23 mouse cellular contexts compared by ENCODE assay signal in genomic region chr12:24517118-24517517, GRCm38 (mm10).
"Had no signal": no experiment of that assay in that cellular context is flagged by ENCODE, and none has a peak within 500 bp of the region (broad histone marks: within the 10 kb centered on the region; RNA-seq: fewer than 3 reads in every experiment).

No protein-coding gene starts in this region.

- ATAC-seq: liver, embryonic 12.5 days; midbrain, embryonic 13.5 days; midbrain, embryonic 16.5 days had no signal

- H3K9ac ChIP-seq: limb, embryonic 13.5 days; liver, embryonic 12.5 days; liver, embryonic 15.5 days; lung, embryonic 15.5 days; midbrain, embryonic 13.5 days; neural tube, embryonic 13.5 days had no signal

- H3K27me3 ChIP-seq: limb, embryonic 13.5 days; liver, embryonic 12.5 days; liver, embryonic 15.5 days; lung, embryonic 15.5 days; midbrain, embryonic 13.5 days; neural tube, embryonic 13.5 days had no signal

- H3K27ac ChIP-seq: kidney, postnatal 0 days; layer of hippocampus, adult 2 months; limb, embryonic 10.5 days; limb, embryonic 13.5 days; liver, embryonic 12.5 days; liver, embryonic 15.5 days; lung, embryonic 15.5 days; midbrain, embryonic 13.5 days; neural tube, embryonic 13.5 days; stomach, postnatal 0 days had no signal

- DNase-seq: kidney, adult 18-20 months; kidney, adult 9 months; kidney, postnatal 25 days; layer of hippocampus, adult 9-11 months; liver; lung, adult 18-20 months; lung, postnatal 10 days; lung, postnatal 36 days; right cerebral cortex, postnatal 4 days; thymus, adult 2 months; thymus, postnatal 14 days had no signal

- H3K4me3 ChIP-seq: layer of hippocampus, adult 2 months; limb, embryonic 10.5 days; limb, embryonic 13.5 days; liver, embryonic 12.5 days; liver, embryonic 15.5 days; lung, embryonic 15.5 days; midbrain, embryonic 13.5 days; myocyte; neural tube, embryonic 13.5 days had no signal

- H3K9me3 ChIP-seq: limb, embryonic 10.5 days; limb, embryonic 13.5 days; liver, embryonic 12.5 days; liver, embryonic 15.5 days; lung, embryonic 15.5 days; midbrain, embryonic 13.5 days; neural tube, embryonic 13.5 days had no signal

- H3K4me1 ChIP-seq: limb, embryonic 10.5 days; limb, embryonic 13.5 days; liver, embryonic 12.5 days; liver, embryonic 15.5 days; lung, embryonic 15.5 days; midbrain, embryonic 13.5 days; neural tube, embryonic 13.5 days had no signal

- H3K4me2 ChIP-seq: limb, embryonic 13.5 days; liver, embryonic 12.5 days; liver, embryonic 15.5 days; lung, embryonic 15.5 days; midbrain, embryonic 13.5 days; neural tube, embryonic 13.5 days had no signal
